Mouse (Mus musculus) v-Abl transformed pro-B cells (cell line): ENCODE results near the gene Pced1b.

ENCODE experiments used
- in situ Hi-C, 2 experiments: fragments of 400-800 bp; cut with MboI; formaldehyde crosslinking; loops; one replicate each; pipeline ENCODE4 v1.15.1; 2025; ENCODE audit not compliant: unreplicated experiment in 2 of 2

Pced1b gene

DNA sequence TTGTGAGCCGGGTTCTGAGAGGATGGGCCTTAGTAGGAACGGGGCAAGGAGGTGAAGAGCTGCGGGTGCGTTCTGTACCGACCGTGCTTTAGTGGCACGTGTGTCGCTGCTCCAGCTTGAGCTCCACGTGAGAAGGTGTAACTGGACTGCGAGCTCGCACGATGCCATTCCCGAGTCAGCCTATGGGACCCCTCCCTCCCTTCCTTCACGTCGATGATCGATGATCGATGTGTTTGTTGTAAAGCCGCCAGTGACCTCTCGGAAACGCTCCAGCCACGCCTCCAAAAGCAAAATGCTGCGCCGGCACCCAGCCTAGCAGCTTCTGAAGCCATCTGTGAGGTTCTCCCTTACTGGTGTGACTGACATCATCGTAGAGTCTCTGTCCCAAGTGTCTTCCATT lies 76.6 kb downstream of the Pced1b start:
- in situ Hi-C loops: loop anchor here (5.0 to 10.0 kb wide), 4 partner anchors 41 to 341 kb away; no protein-coding TSS in a partner anchor

DNA sequence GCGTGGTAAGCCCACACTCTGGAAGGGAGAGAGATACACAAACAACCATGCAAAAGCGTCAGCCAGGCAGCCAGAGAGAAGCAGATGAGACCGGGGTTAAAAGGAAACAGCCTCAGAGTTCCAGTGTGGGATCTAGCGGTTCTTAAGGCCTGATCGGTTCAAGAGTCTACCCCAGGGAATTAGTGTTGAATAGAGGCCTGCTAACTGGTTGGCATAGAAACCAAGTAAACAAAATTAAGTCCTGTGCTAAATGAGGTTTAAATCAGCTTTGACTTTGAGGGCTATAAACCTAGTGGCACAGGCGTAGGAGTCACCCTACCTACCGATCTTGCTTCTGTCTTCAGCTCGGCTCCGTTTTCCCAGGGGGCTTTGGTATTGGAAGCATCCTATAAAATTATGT lies 77.4 kb downstream of the Pced1b start:
- in situ Hi-C loops: loop anchor here (5.0 to 10.0 kb wide), 4 partner anchors 42 to 340 kb away; no protein-coding TSS in a partner anchor

DNA sequence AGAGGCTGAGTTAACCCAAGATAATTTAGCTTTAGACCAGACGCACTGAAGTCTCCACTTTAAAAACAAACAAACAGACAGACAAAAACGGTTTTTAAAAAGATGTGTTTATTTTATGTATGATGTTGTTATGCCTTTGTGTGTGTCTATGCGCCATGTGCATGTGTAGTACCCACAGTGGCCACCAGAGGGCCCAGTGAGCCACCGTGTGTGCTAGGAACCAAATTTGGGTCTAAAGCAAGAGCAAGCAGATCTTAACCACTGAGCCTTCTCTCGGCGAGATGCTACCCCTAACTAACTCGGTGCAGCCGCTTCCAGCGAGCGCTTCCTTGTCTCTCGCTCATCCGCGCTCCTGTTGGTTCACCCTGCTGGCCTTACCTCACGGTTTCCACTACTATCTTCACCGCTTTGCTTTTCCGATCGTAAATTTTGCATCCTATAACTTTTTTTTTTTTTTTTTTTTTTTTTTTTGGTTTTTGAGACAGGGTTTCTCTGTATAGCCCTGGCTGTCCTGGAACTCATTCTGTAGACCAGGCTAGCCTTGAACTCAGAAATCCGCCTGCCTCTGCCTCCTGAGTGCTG lies 80.7 kb downstream of the Pced1b start:
- in situ Hi-C loops: loop anchor here (5.0 to 10.0 kb wide), 7 partner anchors 80 to 337 kb away; partner anchors contain the start of genes Amigo2 (in 1 of the 2) and Pced1b (in 1 of the 2)

- in situ Hi-C loops: no loop called here
Measured at GRCm38 (mm10) chr15:97332582-97332981, 85.7 kb downstream of the Pced1b start.

- in situ Hi-C loops: no loop called here
Measured at GRCm38 (mm10) chr15:97337636-97338352, 90.9 kb downstream of the Pced1b start.

- in situ Hi-C loops: no loop called here
Measured at GRCm38 (mm10) chr15:97338377-97339060, 91.6 kb downstream of the Pced1b start.

DNA sequence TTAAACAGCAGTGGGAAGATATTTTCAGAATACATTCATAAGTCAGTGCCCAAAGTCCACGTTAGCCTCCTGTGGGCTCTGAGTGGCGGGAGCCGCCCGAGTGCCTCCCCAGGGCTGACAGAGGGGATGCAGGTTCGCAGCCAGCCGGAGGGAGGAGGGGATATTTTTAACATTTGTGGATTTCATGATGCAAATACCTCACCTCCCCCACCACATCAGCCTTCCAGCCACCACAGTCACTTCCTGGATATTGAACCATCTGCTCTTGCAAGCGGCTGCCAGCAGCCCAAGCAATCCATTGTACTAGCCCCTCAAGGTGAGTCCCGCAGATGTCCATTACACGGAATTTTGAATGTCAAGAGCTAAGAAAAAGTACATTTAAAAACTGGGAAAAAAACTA lies 95.4 kb downstream of the Pced1b start:
- in situ Hi-C loops: no loop called here

GRCm38 (mm10) chr15:97342945-97343344 lies 96.0 kb downstream of the Pced1b start:
- in situ Hi-C loops: no loop called here

GRCm38 (mm10) chr15:97343921-97344320 lies 97.0 kb downstream of the Pced1b start:
- in situ Hi-C loops: no loop called here

- in situ Hi-C loops: no loop called here
Measured at GRCm38 (mm10) chr15:97345110-97345509, 98.2 kb downstream of the Pced1b start.

DNA sequence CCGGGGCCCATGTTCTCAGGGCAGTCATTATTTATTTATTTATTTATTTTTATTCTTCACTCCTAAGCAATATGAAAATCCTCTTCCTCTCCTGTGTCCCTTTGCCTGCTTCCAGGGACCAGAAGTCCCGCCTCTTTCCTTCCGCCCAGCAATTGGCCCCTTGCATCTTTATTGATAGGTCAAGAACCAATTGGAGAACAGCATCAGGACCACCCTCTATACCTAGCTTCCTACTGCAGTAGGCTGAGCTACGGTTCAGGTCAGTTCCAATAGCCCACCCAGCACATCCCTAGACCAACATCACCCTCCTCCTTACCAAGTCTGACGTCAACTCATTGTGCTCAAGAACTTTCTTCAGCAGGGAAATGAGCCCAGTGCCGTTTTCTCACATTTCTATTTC lies 99.0 kb downstream of the Pced1b start:
- in situ Hi-C loops: no loop called here

DNA sequence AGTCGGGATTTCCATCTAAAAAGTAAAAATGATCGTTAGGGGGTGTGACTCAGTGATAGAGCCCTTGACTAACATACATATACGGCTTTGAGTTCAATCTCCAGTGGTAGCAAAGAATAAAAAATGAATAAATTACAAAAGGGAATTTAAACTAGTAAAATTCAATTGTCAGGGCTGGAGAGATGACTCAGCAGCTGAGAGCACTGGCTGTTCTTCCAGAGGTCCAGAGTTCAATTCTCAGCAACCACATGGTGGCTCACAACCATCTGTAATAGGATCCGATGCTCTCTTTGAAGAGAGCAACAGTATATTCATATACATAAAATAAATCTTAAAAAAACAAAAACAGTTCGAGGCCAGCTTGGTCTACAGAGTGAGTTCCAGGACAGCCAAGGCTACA lies 99.5 kb downstream of the Pced1b start:
- in situ Hi-C loops: no loop called here

GRCm38 (mm10) chr15:97346897-97347296 lies 100.0 kb downstream of the Pced1b start:
- in situ Hi-C loops: no loop called here

DNA sequence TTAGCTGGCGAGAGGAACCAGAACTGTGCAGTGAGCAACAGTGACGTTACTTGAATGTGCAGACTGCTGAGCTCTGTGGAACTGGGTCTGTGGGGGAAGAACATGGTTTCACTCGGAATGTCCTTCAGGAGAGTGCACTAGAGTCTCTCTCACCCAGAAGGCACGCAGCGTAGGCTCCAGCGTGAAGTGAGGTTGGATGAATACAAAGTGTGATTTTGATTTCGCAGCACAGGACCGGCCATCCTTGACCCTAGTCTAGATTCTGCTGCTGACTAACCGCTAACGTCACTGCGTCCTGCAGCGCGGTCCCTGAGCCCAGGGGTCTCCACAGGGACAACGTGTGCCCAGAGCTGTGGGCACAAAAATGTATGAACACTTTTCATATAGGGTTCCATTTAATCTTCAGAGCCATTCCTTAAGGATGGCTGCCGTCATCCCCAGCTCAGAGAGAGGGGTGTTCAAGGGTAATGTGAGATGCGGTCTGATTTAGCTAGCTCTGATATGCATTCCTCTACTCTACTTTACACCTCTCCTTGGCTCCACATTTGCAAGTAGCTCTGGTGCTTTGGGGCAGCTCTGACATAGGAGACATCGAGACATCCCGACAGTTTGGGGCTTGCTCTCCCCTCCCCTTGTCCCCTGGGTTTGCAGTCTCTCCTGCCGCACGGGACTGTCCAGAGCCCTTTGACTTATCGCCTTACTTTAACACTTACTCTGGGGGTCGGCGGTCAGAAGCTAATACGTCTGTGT lies 101.8 kb downstream of the Pced1b start:
- in situ Hi-C loops: no loop called here

GRCm38 (mm10) chr15:97350528-97350927 lies 103.6 kb downstream of the Pced1b start:
- in situ Hi-C loops: no loop called here

DNA sequence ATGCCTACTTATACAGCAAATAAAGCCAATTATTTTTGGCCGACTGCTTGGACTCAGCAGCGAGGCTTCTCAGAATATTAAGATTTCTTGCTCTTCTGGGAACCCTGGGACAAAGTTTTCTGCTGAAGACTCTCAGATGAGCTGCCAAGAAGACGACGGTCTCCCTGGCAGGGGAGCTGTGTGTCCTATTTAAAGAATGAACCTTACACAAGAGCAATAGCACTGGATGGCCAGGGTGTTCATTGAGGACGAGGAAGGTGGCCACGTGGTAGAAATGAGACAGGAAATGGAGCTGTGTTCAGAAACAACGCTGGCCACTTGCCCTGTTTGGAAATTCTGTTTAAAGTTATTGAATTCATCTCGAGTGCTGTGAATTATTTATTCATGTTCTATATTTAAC lies 104.1 kb downstream of the Pced1b start:
- in situ Hi-C loops: no loop called here

GRCm38 (mm10) chr15:97351681-97352080 lies 104.8 kb downstream of the Pced1b start:
- in situ Hi-C loops: no loop called here

DNA sequence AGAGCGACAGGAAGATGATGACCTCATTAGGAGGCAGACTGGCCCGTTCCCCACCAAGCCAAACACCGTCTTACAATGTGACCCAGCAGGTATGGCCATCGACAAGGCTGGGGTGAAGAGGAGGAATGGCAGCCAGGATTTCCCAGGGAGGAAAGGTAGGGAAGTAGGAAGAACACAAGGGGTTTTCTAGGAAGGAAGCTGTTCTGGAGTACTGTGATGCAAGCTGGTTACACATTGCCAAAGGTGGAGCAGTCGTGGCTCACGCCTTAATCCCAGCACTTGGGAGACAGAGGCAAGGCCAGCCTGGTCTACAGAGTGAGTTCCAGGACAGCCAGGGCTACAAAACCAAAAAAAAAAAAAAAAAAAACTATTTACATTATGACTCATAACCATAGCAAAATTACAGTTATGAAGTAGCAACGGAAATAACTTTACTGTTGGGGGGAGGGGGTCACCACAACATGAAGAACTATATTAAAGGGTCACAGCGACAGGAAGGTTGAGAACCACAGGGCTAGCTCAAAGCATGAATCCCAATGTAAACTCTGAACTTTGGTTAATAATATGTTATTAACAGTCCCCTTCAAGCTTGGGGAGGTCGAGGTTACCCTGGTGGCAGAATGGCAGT lies 108.9 kb downstream of the Pced1b start:
- in situ Hi-C loops: no loop called here

GRCm38 (mm10) chr15:97357016-97357415 lies 110.1 kb downstream of the Pced1b start:
- in situ Hi-C loops: no loop called here
